Mouse (Mus musculus) MEL (cell line): ENCODE measurements at regions not wholly inside any gene's neighbourhood (a gene's known extent, or its start where the extent isn't known, plus 50 kb on each side); places are given as distances from the start of the nearest gene placed in this dataset.

ENCODE experiments used
- DNase-seq: peaks from one replicate; pipeline ENCODE4 v3.0.0; 2011; ENCODE audit warnings: low read depth, low spot score
- H3K27ac ChIP-seq: 2 replicates; pipeline ENCODE4 v1.5.1; 2012; ENCODE audit warnings: low read depth, mild to moderate bottlenecking, control low read depth, low read length, moderate library complexity; ENCODE audit not compliant: control insufficient read depth
- H3K27me3 ChIP-seq, 2 experiments: fragments of 150-350 bp in 1 of 2; sonication (generic) in 1 of 2; 2 replicates each; pipeline ENCODE4 v1.6.1; 2012; ENCODE audit warnings: low read length in 2 of 2, mild to moderate bottlenecking in 2 of 2, improper control_type of control experiment in 1 of 2, moderate library complexity in 1 of 2; ENCODE audit not compliant: insufficient read depth in 2 of 2, control insufficient read depth in 1 of 2
- H3K36me3 ChIP-seq, 2 experiments: 2 replicates each; pipeline ENCODE4 v1.6.1; 2012 to 2014; ENCODE audit warnings: low read length in 2 of 2, improper control_type of control experiment in 1 of 2, inconsistent platforms in 1 of 2, mild to moderate bottlenecking in 1 of 2; ENCODE audit not compliant: insufficient read depth in 2 of 2, control insufficient read depth in 1 of 2
- H3K4me1 ChIP-seq, 2 experiments: fragments of 150-350 bp in 1 of 2; sonication (generic) in 1 of 2; 2 replicates each; pipeline ENCODE4 v1.6.1; 2012; ENCODE audit warnings: low read length in 2 of 2, improper control_type of control experiment in 1 of 2, mild to moderate bottlenecking in 1 of 2; ENCODE audit not compliant: insufficient read depth in 2 of 2, control insufficient read depth in 1 of 2
- H3K4me3 ChIP-seq, 2 experiments: fragments of 150-350 bp in 1 of 2; sonication (generic) in 1 of 2; 2 replicates each; pipeline ENCODE4 v1.5.1; 2012; ENCODE audit warnings: low read depth in 2 of 2, low read length in 2 of 2, mild to moderate bottlenecking in 2 of 2, moderate library complexity in 2 of 2, control low read depth in 1 of 2, improper control_type of control experiment in 1 of 2; ENCODE audit not compliant: control insufficient read depth in 1 of 2, insufficient read depth in 1 of 2
- H3K79me2 ChIP-seq: 2 replicates; pipeline ENCODE4 v1.6.1; 2012; ENCODE audit warnings: mild to moderate bottlenecking, low read length, moderate library complexity; ENCODE audit not compliant: control insufficient read depth, poor library complexity, insufficient read depth
- H3K9ac ChIP-seq: 2 replicates; pipeline ENCODE4 v1.6.1; 2012; ENCODE audit warnings: low read depth, mild to moderate bottlenecking, control low read depth, low read length, moderate library complexity; ENCODE audit not compliant: control insufficient read depth, poor library complexity, severe bottlenecking
- H3K9me3 ChIP-seq: fragments of 150-350 bp; sonication (generic); replicated peaks from 2 replicates; pipeline ENCODE4 v1.6.1; 2012; ENCODE audit warnings: mild to moderate bottlenecking, low read length, improper control_type of control experiment, moderate library complexity; ENCODE audit not compliant: insufficient read depth
- HCFC1 ChIP-seq: IDR thresholded peaks from 2 replicates; pipeline ENCODE4 v1.6.1; 2012; ENCODE audit warnings: low read depth, mild to moderate bottlenecking, inconsistent platforms, low read length, improper control_type of control experiment, moderate library complexity
- KAT2A ChIP-seq: conservative IDR thresholded peaks from 2 replicates; pipeline ENCODE4 v1.6.1; 2012; ENCODE audit warnings: low read depth, low read length, improper control_type of control experiment, inconsistent platforms
- MAX ChIP-seq: IDR thresholded peaks from 2 replicates; pipeline ENCODE4 v1.6.1; 2011; ENCODE audit warnings: low read length, improper control_type of control experiment
- MAZ ChIP-seq: IDR thresholded peaks from 2 replicates; pipeline ENCODE4 v1.6.1; 2012; ENCODE audit warnings: low read depth, mild to moderate bottlenecking, inconsistent platforms, low read length, improper control_type of control experiment
- MEF2A ChIP-seq: IDR thresholded peaks from 2 replicates; pipeline ENCODE4 v1.6.1; 2014; ENCODE audit warnings: low read depth, mild to moderate bottlenecking, inconsistent platforms, low read length, improper control_type of control experiment; ENCODE audit not compliant: poor library complexity, insufficient replicate concordance, severe bottlenecking; ENCODE audit errors: extremely low read depth
- MYC ChIP-seq: IDR thresholded peaks from 2 replicates; pipeline ENCODE4 v1.6.1; 2011; ENCODE audit warnings: low read depth, mild to moderate bottlenecking, low read length, improper control_type of control experiment, moderate library complexity
- NRF1 ChIP-seq: IDR thresholded peaks from 2 replicates; pipeline ENCODE4 v1.6.1; 2014; ENCODE audit warnings: low read depth, mild to moderate bottlenecking, inconsistent platforms, low read length, improper control_type of control experiment, moderate library complexity; ENCODE audit not compliant: poor library complexity, insufficient read depth, severe bottlenecking
- POLR2A ChIP-seq, 2 experiments: IDR thresholded peaks; 2 replicates each; pipeline ENCODE4 v1.6.1; 2011 to 2012; ENCODE audit warnings: low read length in 2 of 2, mild to moderate bottlenecking in 2 of 2, control low read depth in 1 of 2, improper control_type of control experiment in 1 of 2, low read depth in 1 of 2, moderate library complexity in 1 of 2; ENCODE audit not compliant: control insufficient read depth in 1 of 2, insufficient read depth in 1 of 2, poor library complexity in 1 of 2
- POLR2AphosphoS2 ChIP-seq: IDR thresholded peaks from 2 replicates; pipeline ENCODE4 v1.6.1; 2011; ENCODE audit warnings: low read length, improper control_type of control experiment
- RCOR1 ChIP-seq: IDR thresholded peaks from 2 replicates; pipeline ENCODE4 v1.6.1; 2012; ENCODE audit warnings: low read depth, mild to moderate bottlenecking, inconsistent platforms, low read length, improper control_type of control experiment
- SIN3A ChIP-seq: IDR thresholded peaks from 2 replicates; pipeline ENCODE4 v1.6.1; 2012; ENCODE audit warnings: low read length, improper control_type of control experiment, inconsistent platforms
- SMC3 ChIP-seq: IDR thresholded peaks from 2 replicates; pipeline ENCODE4 v1.6.1; 2011; ENCODE audit warnings: low read depth, low read length, improper control_type of control experiment
- TAL1 ChIP-seq: IDR thresholded peaks from 2 replicates; pipeline ENCODE4 v1.6.1; 2012; ENCODE audit warnings: mild to moderate bottlenecking, inconsistent platforms, low read length, moderate library complexity, mixed read lengths
- TBP ChIP-seq: IDR thresholded peaks from 2 replicates; pipeline ENCODE4 v1.8.0; 2011; ENCODE audit warnings: low read depth, low read length, improper control_type of control experiment
- UBTF ChIP-seq: IDR thresholded peaks from 2 replicates; pipeline ENCODE4 v1.6.1; 2012; ENCODE audit warnings: low read depth, mild to moderate bottlenecking, inconsistent platforms, low read length, improper control_type of control experiment, moderate library complexity, borderline replicate concordance; ENCODE audit not compliant: insufficient read depth
- ZKSCAN1 ChIP-seq: IDR thresholded peaks from 2 replicates; pipeline ENCODE4 v1.6.1; 2012; ENCODE audit warnings: low read depth, mild to moderate bottlenecking, inconsistent platforms, low read length, improper control_type of control experiment, moderate library complexity
- ZMIZ1 ChIP-seq: IDR thresholded peaks from 2 replicates; pipeline ENCODE4 v1.6.1; 2012; ENCODE audit warnings: low read depth, mild to moderate bottlenecking, inconsistent platforms, low read length, improper control_type of control experiment, moderate library complexity
- ZNF384 ChIP-seq: IDR thresholded peaks from 2 replicates; pipeline ENCODE4 v1.6.1; 2012; ENCODE audit warnings: low read depth, mild to moderate bottlenecking, inconsistent platforms, low read length, improper control_type of control experiment

GRCm38 (mm10) chr6:116893299-116893698 is 176.6 kb upstream of the Tmem72 start:
- H3K79me2 ChIP-seq, result no peaks in the 10 kb centered on the region
- H3K4me1 ChIP-seq, result no peaks in the 10 kb centered on the region
- no peak for DNase-seq
- no peaks in the 10 kb centered on the region for H3K27me3 ChIP-seq
- TF ChIP-seq ZNF384 (no peak), TBP (no peak), MEF2A (no peak), MYC (no peak), ZMIZ1 (no peak), SIN3A (no peak), ZKSCAN1 (no peak), KAT2A (no peak), NRF1 (no peak)
- H3K4me3 ChIP-seq, result no peak overlapping the region
- no peak overlapping the region for H3K9ac ChIP-seq
- H3K36me3 ChIP-seq, result no peaks in the 10 kb centered on the region
- no peaks in the 10 kb centered on the region for H3K9me3 ChIP-seq
- no peak overlapping the region for H3K27ac ChIP-seq

GRCm38 (mm10) chr6:116894252-116894651 is 177.5 kb upstream of the Tmem72 start:
- no peak for TF ChIP-seq ZMIZ1
- TF ChIP-seq ZNF384, result no peak
- TF ChIP-seq RCOR1, result no peak
- TF ChIP-seq HCFC1, result no peak
- TF ChIP-seq MAZ, result no peak
- no peak for TF ChIP-seq SMC3
- TF ChIP-seq TAL1, result no peak
- no peak for TF ChIP-seq MAX
- TF ChIP-seq MEF2A, result no peak
- TF ChIP-seq POLR2A (IDR thresholded peaks at IDR 0.05; ENCODE audit: control insufficient read depth in 1 of 2, insufficient read depth in 1 of 2, low read depth in 1 of 2, low read length in 2 of 2, poor library complexity in 1 of 2), result no peak
- TF ChIP-seq POLR2AphosphoS2, result no peak
- no peak for TF ChIP-seq UBTF
- Histone ChIP-seq H3K27ac (no peak overlapping the region), H3K4me1 (no peaks in the 10 kb centered on the region), H3K9ac (no peak overlapping the region), H3K36me3 (no peaks in the 10 kb centered on the region), H3K79me2 (no peaks in the 10 kb centered on the region), H3K4me3 (no peak overlapping the region), H3K9me3 (no peaks in the 10 kb centered on the region), H3K27me3 (no peaks in the 10 kb centered on the region)
- DNase-seq, result no peak
